Mouse (Mus musculus): ENCODE measurements around the gene Pcgf1.

The Pcgf1 gene

DNA sequence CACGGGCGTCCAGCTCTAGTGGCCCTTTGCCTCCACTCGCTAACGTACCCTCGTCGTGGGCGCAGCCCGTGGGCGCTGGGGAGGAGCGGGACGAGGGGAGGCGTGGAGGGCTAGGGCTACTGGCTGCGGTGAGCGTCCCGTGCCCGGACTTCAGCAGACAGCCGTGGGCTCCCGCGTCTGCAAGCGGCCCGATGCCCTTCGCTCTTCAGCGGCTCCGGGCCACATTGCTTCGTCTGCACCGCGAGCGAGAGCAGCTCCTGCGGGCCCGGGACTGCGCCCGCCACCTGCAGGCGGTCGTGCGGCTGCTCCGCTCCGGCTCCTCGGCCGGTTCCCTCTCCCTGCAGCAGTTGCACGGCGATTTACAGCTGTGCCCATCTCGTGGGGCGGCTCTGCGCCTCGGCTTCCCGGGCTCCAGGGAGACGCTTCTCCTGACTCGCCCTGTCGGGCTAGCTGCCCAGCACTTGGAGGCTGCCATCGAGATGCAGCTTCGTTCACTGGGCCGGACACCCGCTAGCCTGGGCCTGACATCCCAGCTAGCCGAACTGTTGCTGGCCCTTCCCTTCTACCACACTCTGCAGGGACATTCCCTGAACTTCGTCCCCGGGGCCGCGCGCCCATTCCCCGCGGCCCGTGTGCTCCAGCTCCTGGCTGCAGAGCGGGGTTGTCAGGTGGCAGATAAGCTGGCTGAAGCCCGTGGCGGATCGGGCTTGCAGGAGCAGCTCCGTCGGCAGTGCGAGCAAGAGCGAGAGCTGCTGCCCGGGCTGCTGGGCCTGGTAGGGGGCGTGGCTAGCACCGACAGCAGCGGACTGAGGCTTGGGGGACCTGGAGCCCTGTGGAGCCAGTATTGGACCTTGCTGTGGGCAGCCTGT is 24.3 kb downstream of the Pcgf1 start:
- peak; percentile 52 for DNase-seq (ENCODE audit: low read depth, low spot score)

DNA sequence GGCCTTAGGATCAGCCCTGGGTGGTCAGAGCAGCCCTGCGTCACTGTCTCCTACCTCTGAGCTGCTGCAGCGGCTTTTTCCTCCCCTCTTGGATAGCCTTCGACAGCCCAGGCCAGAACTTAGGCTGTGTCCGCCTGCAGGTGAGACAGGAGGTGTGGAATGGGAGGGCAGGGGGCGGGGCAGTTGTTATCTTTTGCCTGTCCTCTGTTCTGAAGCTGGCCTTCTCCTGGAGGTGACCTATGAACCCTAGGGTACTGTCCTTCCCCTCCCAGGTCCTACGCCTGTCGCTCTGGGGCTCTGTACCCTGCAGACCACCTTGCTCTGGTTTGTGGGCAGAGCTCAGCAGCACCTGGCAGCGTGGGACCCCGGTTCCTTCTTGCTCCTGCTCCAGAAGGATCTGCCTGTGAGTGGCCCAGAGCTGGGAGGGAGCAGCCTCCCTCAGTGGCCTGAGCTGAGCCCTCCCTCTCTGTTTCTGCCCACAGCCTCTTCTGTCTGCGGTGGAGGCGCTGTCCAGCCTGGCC is 25.5 kb downstream of the Pcgf1 start:
- no peak for DNase-seq (ENCODE audit: low read depth, low spot score)

DNA sequence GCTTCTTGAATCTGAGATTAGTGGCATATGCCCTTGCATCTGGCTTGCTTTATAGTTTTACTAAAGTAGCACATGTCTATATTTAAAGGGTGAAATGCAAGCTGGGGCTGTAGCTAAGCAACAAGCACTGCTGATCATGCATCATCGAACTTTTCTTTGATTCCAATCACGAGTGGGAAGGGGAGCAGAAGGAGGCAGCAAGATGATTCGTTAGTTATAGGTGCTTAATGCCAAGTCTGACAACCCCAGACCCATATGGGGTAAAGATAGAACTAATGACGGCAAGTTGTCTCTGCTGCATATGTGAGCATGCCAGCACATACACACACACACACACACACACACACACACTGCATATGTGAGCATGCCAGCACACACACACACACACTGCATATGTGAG is 26.5 kb downstream of the Pcgf1 start:
- DNase-seq (ENCODE audit: low read depth, low spot score), result no peak

DNA sequence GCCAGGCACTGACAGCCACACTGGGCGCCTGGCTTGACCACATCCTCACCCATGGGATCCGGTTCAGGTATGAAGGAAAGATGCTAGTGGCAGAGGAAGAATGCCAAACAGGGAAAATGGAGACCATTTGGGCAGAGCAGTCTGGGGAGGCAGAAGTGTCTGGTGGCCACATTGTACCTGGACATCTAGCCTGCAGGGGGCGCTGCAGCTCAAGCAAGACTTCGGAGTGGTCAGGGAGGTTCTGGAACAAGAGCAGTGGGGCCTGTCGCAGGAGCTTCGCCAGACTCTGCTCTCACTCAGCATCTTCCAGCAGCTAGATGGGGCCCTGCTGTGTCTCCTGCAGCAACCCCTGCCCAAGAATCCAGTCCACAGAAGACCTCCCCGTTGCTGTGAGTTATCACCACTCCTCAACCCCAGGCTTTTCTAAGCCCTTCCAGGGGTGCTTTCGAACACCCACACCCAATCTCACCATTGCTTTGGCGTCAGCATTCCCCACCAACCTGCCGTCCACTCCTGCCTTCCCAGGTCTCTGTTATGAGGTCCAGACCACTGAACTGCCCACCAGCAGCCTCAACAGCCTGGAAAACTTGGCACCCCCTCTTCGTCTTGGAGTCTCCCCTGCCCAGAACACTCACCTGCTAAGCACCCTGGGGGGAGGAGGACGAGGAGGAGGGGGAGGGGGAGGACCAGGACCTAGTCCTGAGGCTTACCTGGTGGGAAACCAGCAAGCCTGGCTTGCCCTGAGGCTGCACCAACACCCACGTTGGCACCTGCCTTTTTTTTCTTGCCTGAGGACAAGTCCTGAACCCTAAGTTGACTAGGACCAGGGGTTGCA is 30.1 kb downstream of the Pcgf1 start:
- peak; percentile 48 for DNase-seq (ENCODE audit: low read depth, low spot score)

DNA sequence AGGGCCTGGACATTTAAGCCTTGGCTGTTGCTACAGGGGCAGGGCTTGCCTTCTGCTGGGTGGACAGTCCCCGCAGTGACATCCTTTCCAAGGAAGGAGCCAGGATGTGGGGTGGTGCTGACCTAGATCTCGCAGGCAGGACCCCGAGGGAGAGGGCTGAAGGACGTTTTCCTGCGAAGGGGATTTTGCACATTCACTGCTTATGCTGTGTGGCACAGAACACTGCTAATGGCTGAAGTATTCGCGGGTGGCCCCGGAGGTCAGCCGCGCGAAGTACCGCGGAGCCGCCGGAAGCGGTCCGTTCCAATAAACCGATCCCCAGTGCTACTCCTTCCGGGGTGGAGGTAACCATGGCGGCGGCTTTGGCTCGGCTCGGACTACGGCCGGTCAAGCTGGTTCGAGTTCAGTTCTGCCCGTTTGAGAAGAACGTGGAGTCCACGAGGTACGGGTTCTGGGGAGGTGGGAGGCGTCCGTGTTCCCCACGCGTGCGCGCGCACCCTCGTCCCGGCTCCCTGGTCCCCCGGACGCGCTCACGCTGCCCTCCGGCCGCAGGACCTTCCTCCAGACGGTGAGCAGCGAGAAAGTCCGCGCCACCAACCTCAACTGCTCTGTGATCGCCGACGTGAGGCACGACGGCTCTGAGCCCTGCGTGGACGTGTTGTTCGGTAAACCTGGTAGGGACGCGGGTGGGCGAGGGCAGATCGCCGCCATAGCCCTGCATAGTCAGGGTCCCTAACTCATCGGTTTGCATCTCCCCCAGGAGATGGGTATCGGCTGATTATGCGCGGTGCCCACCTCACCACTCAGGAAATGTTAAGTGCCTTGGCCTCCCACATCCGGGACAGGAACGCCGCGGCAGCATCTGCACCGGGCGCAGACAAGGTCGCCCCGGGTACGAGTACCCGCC is 31.3 kb downstream of the Pcgf1 start, which contains the start of gene Mrpl53:
Mrpl53 (plus strand) TSS at position 279 of the 907 bp plus-strand sequence.
- DNase-seq (ENCODE audit: low read depth, low spot score), result peak; percentile 70

DNA sequence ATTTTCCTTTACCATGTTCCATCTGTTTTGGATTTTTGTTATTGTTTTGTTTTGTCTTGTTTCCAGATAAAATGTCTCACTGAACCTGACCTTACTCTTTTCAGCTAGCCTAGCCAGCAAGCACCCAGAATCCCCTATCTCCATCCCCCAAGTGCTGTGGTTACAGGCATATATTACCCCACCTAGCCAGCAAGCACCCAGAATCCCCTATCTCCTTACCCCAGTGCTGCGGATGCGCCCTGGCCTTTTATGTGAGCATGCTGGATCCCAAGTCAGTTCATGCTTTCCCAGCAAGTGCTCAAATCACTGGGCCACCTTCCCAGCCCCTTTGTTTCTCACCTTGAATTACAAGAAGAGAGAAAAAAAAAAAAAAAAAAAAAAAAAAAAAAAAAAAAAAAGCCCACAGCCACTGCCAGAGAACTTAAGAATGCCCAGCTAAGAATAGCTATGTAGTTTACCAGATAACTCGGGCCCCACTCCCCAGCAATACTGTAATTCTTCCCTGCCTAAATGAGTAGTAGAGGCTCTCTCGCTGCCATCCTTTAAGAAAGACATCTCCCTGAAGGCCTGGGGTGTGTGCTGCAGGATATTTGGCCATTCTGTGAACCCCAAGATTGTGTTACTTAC is 34.0 kb downstream of the Pcgf1 start:
- no peak for DNase-seq (ENCODE audit: low read depth, low spot score)

DNA sequence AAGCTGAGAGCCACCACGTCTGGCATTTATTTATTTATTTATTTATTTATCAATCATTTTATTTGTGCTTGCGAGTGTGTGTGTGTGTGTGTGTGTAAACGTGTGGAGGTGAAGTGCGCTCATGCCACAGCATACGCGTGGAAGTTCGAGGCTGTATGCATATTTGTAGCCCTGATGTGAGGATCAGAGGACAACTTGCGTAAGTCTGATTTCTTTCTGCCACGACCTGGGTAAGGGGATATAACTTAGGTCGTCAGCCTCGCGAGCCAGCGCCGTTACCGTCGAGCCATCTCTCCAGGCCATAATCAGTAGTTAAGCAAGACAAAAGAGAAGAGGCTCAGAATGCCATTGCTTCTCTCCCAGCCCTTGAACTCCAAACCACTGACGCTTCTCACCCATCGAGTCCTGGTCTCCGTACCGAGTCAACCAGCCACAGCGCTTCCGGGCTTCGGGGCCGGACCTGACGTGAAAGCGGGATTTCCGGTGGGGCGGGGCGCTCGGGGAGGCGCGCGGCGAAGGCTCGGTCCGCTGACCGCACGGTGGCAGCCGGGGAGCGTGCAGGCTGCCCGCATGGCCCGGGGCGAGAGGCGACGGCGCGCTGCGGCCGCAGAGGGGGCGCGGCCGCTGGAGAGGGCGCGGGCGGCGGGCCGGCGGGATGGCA is 37.5 kb downstream of the Pcgf1 start, which contains the start of gene Mogs:
Mogs (plus strand) TSS at position 486 of the 661 bp plus-strand sequence.
- peak; percentile 85 for DNase-seq (ENCODE audit: low read depth, low spot score)

DNA sequence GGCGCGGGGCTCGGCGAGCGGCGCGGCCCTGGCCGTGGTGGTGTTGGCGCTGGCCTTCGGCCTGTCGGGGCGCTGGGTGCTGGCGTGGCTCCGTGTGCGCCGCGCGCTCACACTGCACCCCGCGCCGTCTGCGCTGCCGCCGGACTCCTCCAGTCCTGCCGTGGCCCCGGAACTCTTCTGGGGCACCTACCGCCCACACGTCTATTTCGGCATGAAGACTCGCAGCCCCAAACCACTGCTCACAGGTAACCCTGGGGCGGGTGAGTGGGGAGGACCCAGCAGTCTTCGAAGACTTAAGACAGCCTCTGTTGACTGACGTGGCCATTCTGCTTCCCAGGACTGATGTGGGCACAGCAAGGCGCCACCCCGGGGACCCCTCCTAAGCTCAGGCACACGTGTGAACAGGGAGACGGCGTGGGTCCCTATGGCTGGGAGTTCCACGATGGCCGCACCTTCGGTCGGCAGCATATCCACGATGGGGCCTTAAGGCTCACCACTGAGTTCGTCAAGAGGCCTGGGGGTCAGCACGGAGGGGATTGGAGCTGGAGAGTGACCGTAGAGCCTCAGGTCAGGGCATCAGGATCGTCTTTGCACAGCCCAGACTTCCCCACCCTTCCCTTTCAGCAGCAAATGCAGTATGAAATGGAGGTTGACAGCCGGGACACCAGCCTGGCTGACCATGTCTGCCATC is 38.2 kb downstream of the Pcgf1 start:
- no peak for DNase-seq (ENCODE audit: low read depth, low spot score)

DNA sequence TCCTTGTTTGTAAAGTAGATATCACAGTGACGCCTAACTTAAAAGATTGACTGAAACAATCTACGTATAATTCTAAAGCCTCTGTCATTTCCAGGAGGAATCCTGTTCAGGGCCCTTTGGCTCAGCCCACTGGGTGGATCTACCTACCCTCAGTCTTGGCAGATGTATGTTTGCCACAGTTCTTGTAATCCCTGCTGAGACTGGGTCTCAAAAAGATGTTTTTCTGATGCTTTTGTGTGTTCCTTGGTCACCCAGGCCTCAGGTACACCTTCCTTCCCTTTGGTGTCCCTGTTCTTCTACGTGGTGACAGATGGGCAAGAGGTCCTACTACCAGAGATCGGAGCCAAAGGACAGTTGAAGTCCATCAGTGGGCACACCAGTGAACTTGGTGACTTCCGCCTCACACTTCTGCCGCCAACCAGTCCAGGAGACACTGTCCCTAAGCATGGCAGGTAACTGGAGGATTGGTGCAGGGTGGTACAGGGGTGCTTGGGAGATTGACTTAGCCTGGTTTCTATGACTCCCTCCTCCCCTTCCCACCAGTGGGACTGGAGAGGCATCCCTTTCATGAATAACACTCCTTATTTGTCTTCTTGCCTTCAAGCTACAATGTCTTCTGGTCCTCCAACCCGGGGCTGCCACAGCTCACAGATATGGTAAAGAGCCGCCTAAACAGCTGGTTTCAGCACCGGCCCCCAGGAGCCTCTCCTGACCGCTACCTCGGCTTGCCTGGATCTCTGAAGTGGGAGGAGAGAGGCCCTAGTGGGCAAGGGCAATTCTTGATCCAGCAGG is 38.9 kb downstream of the Pcgf1 start:
- DNase-seq (ENCODE audit: low read depth, low spot score), result no peak

DNA sequence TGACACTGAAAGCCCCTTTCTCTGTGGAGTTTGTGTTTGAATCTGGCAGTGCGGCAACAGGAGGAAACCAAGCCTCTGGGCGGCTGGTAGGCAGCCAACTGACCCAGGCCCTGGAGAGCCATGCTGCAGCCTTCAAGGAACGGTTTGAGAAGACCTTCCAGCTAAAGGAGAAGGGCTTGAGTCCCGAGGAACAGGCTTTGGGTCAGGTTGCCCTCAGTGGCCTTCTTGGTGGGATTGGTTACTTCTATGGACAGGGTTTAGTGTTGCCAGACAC is 39.4 kb downstream of the Pcgf1 start:
- DNase-seq (ENCODE audit: low read depth, low spot score), result no peak

DNA sequence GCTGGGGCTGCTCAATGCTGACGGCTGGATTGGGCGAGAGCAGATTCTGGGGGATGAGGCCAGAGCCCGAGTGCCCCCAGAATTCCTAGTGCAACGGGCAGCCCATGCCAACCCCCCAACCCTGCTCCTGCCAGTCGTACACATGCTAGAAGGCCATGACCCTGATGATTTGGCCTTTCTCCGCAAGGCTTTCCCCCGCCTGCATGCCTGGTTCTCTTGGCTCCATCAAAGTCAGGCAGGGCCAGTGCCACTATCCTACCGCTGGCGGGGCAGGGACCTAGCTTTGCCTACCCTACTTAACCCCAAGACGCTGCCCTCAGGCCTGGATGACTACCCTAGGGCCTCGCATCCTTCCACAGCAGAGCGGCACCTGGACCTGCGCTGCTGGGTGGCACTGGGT is 39.9 kb downstream of the Pcgf1 start:
- DNase-seq (ENCODE audit: low read depth, low spot score), result no peak

DNA sequence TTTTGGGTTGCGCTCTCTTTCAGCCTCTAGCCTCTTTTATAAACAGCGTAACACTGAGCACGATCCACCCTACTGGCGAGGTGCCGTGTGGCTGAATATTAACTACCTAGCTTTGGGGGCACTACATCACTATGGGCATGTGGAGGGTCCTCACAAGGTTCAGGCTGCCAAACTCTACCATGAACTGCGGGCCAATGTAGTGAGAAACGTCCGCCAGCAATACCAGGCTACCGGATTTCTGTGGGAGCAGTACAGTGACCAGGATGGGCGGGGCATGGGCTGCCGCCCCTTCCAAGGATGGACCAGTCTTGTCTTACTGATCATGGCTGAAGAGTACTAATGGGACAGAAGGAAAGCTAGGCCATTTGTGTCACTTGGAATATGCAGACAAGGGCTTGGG is 40.7 kb downstream of the Pcgf1 start:
- no peak for DNase-seq (ENCODE audit: low read depth, low spot score)

DNA sequence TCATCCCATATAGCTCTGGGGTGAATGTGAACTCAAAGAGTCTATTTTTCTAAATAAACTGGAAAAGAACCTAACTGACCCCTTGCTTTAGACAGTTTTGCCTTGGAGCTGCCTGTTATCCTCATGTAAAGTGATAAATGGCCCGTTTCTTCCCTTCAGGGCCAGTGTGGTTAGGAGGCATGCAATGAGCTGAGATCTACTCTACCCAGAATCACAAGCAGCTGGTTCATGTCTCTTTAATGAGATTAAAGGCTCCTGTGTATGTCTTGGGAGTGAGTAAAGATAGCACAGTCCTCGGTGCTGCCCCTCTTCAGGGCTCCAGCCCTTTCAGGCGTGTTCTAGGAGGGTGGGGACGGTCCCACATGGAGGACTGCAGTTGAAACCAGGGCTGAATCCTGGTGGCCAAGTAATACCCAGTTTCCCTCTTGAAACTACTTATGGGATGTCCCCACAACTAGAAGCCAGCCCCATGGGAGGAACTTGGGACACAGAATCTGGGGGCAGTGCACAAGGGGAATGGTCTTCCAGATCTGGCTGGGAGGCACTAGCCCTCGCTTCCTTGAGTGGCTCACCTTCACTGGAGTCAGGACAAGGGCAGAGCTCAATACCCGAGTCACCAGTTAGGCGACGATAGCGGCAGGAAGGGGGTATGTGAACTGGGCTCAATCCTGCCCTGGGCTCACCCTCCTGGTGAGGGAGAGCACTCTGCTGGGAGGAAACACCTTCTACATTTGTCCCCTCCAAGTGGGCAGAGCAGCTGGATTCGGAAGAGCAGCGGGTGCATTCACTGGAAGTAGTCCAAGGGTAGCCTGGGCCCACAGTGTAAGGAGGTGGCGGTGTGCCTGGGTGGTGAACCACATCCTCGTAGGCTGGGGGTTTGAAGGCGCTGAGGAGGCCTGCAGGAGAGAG is 41.4 kb downstream of the Pcgf1 start:
- DNase-seq (ENCODE audit: low read depth, low spot score), result no peak

DNA sequence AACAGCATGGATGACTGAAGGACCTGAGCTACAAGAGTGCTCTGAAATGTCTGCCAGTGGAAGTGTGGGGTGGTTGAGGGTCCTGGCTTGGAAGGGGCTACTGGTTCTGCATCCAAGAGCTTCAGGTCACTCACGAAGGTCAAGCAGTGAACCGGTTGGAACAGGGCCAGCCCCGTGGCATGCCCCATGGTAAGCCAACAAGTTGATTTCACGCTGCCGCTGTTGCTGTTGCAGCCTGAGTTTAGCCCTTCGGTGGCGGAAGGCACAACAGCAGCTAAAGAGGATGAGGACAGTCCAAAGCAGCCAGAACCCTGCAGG is 42.0 kb downstream of the Pcgf1 start:
- no peak for DNase-seq (ENCODE audit: low read depth, low spot score)

DNA sequence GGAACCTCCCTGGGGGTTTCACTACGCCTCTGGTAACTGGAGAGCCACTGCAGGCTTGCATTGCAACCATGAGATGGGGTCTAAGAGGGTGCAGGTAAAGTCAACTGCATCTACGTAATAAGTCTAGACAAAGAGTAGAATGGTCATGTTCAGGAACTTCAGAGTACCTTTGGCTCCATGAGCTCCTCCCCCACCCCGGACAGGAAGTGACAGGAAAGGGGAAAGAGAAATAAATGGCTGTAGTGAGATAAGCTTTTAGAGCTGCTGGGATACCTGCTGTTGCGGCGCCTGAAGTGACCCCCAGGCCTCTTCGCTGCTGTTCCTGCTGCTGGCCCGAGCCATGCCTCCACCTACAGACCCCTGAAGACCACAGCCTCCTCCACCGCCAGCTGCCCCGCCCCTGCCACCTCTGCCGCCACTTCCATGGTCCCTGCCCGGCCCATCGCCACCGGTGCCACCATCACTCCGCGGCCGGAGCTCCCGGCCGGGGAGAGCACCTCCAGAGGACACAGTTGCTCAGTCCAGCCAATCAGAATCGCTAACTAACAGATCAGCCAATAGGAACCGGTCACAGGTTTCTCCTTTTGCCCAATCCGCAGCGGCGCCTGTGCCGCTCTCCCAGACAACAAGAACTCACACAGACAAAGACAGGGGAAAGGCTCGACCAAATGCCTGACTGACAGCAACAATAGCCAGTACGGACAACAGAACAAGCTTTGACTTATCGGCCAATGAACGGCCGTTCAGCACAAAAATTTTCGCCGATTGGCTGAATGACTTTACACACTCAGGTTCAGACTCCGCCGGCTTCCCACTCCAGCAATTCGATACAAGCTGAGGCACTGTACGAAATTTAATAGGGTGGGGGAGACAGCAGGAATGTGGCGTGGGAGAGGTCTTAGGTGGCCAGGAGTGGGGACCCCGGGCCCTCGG is 43.5 kb downstream of the Pcgf1 start, which contains the start of gene Wbp1:
Wbp1 (minus strand) TSS at position 630 of the 933 bp plus-strand sequence.
- DNase-seq (ENCODE audit: low read depth, low spot score), result peak; percentile 97

DNA sequence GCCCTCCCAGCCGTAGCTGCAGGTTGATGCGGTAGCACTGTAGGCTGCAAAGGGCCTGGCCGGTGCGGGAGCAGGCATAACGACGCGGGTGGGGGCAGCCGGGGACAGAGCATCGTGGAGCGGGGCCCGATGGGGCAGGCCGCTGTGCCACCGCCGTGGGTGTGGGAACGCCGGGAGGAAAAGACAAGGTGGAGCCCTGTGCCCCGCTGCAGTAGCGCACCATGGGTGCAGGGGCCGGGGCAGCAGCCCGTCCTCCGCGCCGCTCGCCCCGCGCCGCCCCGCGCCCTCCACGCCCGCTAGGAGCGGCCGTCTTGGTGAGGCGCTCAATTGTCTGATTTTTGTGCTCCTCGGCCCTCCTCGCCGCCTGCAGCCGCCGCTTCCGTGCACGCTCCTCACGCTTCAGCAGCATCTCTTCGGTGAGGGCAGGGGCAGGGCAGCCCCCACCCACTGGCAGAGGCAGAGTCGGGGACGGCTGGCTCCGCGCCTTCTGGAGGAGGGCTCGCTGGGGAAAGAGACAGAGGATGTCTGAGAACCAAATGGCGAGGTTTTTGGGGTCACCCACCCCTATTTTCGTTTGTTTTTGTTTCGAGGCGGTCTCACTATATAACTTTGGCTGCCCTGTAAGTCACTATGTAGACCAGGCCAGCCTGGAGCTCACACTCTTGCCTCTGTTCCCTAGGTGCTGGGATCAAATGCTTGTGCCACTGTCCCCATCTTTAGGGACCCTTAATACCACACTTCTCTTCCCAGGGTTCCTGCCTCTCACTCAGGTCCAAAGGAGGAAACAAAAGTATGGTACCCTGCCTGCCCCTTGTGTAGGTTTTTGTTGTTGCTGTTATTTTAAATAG is 44.4 kb downstream of the Pcgf1 start:
- no peak for DNase-seq (ENCODE audit: low read depth, low spot score)
